In the genomic region with DNA sequence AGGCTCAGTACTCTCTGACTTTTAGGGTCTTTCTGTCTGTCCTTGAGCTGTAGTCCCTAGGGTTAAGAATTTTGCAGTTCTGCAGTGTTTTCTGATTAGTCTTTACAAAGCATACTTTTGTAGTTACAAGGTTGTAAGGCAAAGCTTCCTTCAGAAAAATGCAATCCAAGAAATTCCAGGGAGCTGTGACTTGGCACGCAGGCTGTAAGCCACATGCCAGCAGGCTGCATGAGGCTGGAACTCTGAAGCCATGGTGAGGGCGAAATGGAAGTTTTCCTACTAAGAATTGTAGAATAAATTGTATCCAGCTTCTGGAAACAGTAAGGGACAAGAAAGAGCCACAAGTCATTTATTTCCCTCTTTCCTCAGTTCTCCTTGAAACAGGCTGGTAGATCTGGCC, we compare ENCODE assay signal across 13 mouse cellular contexts. TPM values are rescaled to one million over a fixed set of nuclear protein-coding genes. Genes with fewer than 3 reads are reported as not detected.
DNase-seq lines count a peak whose midpoint lies in the region; ATAC-seq lines count a peak whose summit lies in the region.
"Had no signal": no experiment of that assay in that cellular context is flagged by ENCODE, and none has a peak within 500 bp of the region (broad histone marks: within the 10 kb centered on the region; RNA-seq: fewer than 3 reads in every experiment).

No protein-coding gene starts in this region.

- H3K27me3 ChIP-seq in hindbrain, embryonic 15.5 days = no peaks in the 10 kb centered on the region
- H3K27me3 ChIP-seq in hindbrain, embryonic 12.5 days = no peaks in the 10 kb centered on the region
- no peaks in the 10 kb centered on the region for H3K27me3 ChIP-seq in neural tube, embryonic 13.5 days
- H3K27me3 ChIP-seq: embryonic facial prominence, embryonic 12.5 days had no signal

- WGBS in hindbrain, embryonic 15.5 days = 78% methylated on average over 2 of the region's 2 CpGs
- WGBS in hindbrain, embryonic 12.5 days = 87% methylated on average over 2 of the region's 2 CpGs
- 83% methylated on average over 2 of the region's 2 CpGs for WGBS in neural tube, embryonic 13.5 days

- H3K9ac ChIP-seq in hindbrain, embryonic 15.5 days = no peak overlapping the region
- no peak overlapping the region for H3K9ac ChIP-seq in hindbrain, embryonic 12.5 days
- H3K9ac ChIP-seq in neural tube, embryonic 13.5 days = no peak overlapping the region
- H3K9ac ChIP-seq: embryonic facial prominence, embryonic 12.5 days had no signal

- H3K36me3 ChIP-seq in hindbrain, embryonic 15.5 days = no peaks in the 10 kb centered on the region
- no peaks in the 10 kb centered on the region for H3K36me3 ChIP-seq in hindbrain, embryonic 12.5 days
- H3K36me3 ChIP-seq in neural tube, embryonic 13.5 days = no peaks in the 10 kb centered on the region
- H3K36me3 ChIP-seq: embryonic facial prominence, embryonic 12.5 days had no signal

- peaks cover 9% of the 10 kb centered on the region for H3K4me1 ChIP-seq in hindbrain, embryonic 15.5 days (replicated peaks)
- H3K4me1 ChIP-seq in hindbrain, embryonic 12.5 days = 0 out of 2 replicates have a peak, but pooled peaks cover 7% of the 10 kb centered on the region
- peaks cover 22% of the 10 kb centered on the region for H3K4me1 ChIP-seq in neural tube, embryonic 13.5 days (replicated peaks)

- ATAC-seq in hindbrain, embryonic 15.5 days (ENCODE audit: low FRiP score, low read depth) = no peak
- ATAC-seq in hindbrain, embryonic 12.5 days (ENCODE audit: low FRiP score) = no peak
- no peak for ATAC-seq in neural tube, embryonic 13.5 days (ENCODE audit: low read depth)
- ATAC-seq: activated CD4-positive, CD25-positive, alpha-beta regulatory T cell, adult 4 months; inflammation-experienced regulatory T-cells, adult 6 months had no signal

- H3K27ac ChIP-seq in hindbrain, embryonic 15.5 days (replicated peaks) = 0 out of 2 replicates have a peak overlapping the region, but pooled peaks have one; percentile 42
- H3K27ac ChIP-seq in hindbrain, embryonic 12.5 days = no peak overlapping the region
- H3K27ac ChIP-seq in neural tube, embryonic 13.5 days (replicated peaks) = 0 out of 2 replicates have a peak overlapping the region, but pooled peaks have one; percentile 18
- H3K27ac ChIP-seq: embryonic facial prominence, embryonic 12.5 days had no signal

- no peak overlapping the region for H3K4me2 ChIP-seq in hindbrain, embryonic 15.5 days
- no peak overlapping the region for H3K4me2 ChIP-seq in hindbrain, embryonic 12.5 days (replicated peaks)
- H3K4me2 ChIP-seq in neural tube, embryonic 13.5 days = no peak overlapping the region
- H3K4me2 ChIP-seq: embryonic facial prominence, embryonic 12.5 days had no signal

- DNase-seq in cerebellum, postnatal 25 days = peak; percentile 21 to 22
- no peak for DNase-seq in cerebellum, postnatal 36 days
- no peak for DNase-seq in neural tube, embryonic 10.5 days (ENCODE audit: extremely low spot score, low spot score)
- DNase-seq in telencephalon, adult 2 months (ENCODE audit: low read depth, low spot score) = peak; percentile 13
- DNase-seq in ovary, postnatal 14 days (ENCODE audit: low spot score) = no peak
- DNase-seq: cerebellum, adult 9-11 months; liver had no signal

- H3K9me3 ChIP-seq in hindbrain, embryonic 15.5 days = no peaks in the 10 kb centered on the region
- H3K9me3 ChIP-seq in hindbrain, embryonic 12.5 days (replicated peaks) = no peaks in the 10 kb centered on the region
- no peaks in the 10 kb centered on the region for H3K9me3 ChIP-seq in neural tube, embryonic 13.5 days
- H3K9me3 ChIP-seq: embryonic facial prominence, embryonic 12.5 days had no signal

- H3K4me3 ChIP-seq in hindbrain, embryonic 15.5 days = no peak overlapping the region
- H3K4me3 ChIP-seq in hindbrain, embryonic 12.5 days = no peak overlapping the region
- no peak overlapping the region for H3K4me3 ChIP-seq in neural tube, embryonic 13.5 days
- H3K4me3 ChIP-seq: embryonic facial prominence, embryonic 12.5 days had no signal

RNA-seq across cellular contexts. Expression of a gene that starts 15.4 kb away (rescaled TPM):
- 27.7 and 34.6 TPM in 2 replicates for polyA plus RNA-seq in hindbrain, embryonic 15.5 days (2015; fragmentation: Nextera tagmentation; extraction: Ambion mirVana)
- polyA plus RNA-seq in hindbrain, embryonic 12.5 days (2016; fragmentation: Nextera tagmentation; extraction: Ambion mirVana) = 47.6 and 68.4 TPM in 2 replicates
- polyA plus RNA-seq in neural tube, embryonic 13.5 days (2015; fragmentation: Nextera tagmentation; extraction: Ambion mirVana) = 77.8 and 87.6 TPM in 2 replicates

Comparison
In these comparisons a context has a peak if more than half of its experiments do, and no peak if none do; other contexts are left out.
1. DNase-seq: peak in cerebellum, postnatal 25 days (2 of 2) and telencephalon, adult 2 months (single experiment); none in cerebellum, postnatal 36 days (0 of 2), neural tube, embryonic 10.5 days (single experiment) and ovary, postnatal 14 days (single experiment).